Mouse (Mus musculus) ES-Bruce4 (cell line): ENCODE measurements around the gene Gucy2g.

ENCODE experiments used
- CTCF ChIP-seq: IDR thresholded peaks from one replicate; pipeline ENCODE4 v1.8.1; 2011; ENCODE audit warnings: low read depth, low read length
- POLR2A ChIP-seq: IDR thresholded peaks from one replicate; pipeline ENCODE4 v1.8.1; 2011; ENCODE audit warnings: low read length; ENCODE audit not compliant: insufficient read depth

DNA sequence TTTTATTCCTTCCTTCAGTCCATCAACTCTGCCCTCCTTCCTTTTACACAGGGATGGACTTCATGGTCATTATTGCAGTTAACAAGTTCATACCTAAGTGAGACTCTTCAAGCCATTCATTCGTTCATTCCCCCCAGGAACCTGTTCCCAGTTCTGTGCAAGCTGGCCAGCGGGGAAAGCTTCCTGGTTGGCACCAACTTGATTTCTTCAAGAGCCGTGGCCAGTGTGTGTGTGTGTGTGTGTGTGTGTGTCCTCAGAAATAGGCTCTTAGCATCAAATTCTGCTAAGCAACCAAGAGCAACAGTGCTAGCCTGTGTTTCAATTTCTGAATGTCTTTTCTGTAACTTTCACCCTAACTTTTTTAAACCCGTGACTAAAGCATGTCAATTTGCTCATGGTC is 75.1 kb downstream of the Gucy2g start:
- TF ChIP-seq CTCF (no peak), POLR2A (no peak)
